Mouse (Mus musculus): ENCODE data around the gene Camk1d.

Camk1d gene

GRCm38 (mm10) chr2:5661946-5662345, 52.4 kb downstream of the Camk1d start:
- DNase-seq (ENCODE audit: low read depth, low spot score): no peak

DNA sequence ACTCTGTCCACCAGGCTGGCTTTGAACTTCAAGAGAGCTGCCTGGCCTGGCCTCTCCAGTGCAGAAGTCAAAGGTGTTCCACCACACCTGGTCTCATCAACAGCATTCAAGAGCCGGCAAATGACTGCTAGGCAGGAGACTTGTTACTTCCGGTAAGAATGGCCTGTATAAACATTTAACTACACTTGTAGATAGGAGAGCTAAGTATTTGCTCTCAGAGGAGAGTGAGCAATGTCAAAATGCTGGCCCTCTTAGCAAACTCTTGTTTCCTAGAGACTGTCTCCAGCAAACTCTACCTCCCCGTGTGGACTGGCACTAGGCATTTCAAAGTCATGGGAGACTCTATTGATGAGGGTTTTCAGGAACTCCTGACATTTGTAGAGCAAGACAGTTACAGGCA, 56.3 kb downstream of the Camk1d start:
- DNase-seq (ENCODE audit: low read depth, low spot score): no peak

DNA sequence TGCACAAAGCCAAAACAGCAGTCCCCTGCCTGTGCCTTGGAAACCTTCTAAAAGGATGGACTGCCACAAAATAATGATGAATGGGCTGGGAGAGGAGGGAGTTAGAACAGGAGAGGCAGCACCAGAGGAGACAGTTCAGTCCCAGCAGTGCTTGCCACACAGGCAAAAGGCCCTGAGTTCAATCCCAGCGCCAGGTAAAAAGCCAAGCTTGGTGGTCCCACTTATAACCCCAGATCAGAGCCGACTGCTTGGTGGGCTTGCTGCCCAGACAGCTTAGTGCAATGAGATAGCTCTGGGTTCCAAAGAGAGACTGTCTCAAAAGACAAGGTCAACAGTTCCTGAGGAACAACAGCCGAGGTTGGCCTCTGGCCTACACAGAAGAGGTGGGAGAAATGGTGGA, 58.0 kb downstream of the Camk1d start:
- DNase-seq (ENCODE audit: low read depth, low spot score): no peak

GRCm38 (mm10) chr2:5652071-5652470, 62.2 kb downstream of the Camk1d start:
- DNase-seq (ENCODE audit: low read depth, low spot score): no peak

GRCm38 (mm10) chr2:5651285-5651870, 62.9 kb downstream of the Camk1d start:
- DNase-seq (ENCODE audit: low read depth, low spot score): no peak

DNA sequence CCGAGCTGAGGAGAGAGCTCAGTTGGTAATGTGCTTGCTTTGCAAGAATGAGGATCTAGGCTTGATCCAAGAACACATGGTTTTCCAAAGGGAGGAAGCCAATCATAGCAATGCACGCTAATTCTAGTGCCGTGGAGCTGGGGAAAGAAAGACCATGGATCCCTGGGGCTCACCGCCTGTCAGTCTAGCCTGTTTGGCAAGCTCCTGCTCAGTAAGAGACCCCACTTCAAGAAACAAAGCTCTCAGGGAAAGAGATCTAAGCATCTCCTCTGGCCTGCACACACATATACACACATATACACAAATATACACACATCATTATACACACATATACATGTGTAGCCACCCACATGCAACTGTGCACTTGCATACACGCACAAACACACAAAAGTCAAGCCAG, 65.1 kb downstream of the Camk1d start:
- DNase-seq (ENCODE audit: low read depth, low spot score): no peak

- DNase-seq (ENCODE audit: low read depth, low spot score): no peak
Measured at GRCm38 (mm10) chr2:5648764-5649163, 65.6 kb downstream of the Camk1d start.

GRCm38 (mm10) chr2:5646322-5646721, 68.0 kb downstream of the Camk1d start:
- no peak for DNase-seq (ENCODE audit: low read depth, low spot score)

DNA sequence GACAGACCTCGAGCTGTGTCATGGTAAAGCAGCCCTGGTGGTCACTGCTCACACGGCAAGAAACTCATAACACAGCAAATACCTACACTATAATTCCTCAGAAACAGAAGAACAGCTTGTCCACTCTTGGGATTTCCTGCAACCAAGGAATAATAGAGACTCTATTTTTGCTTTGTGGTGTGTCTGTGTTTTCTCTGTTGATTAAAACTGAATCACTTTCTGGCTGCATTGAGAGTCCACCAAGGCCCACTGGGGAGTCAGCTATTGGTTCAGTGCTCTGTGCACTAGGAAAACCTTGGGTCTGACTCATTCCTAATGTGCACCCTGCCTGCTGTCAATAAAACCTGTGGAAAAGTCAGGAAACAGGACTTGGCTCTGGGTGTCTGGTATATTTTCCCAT, 68.7 kb downstream of the Camk1d start:
- no peak for DNase-seq (ENCODE audit: low read depth, low spot score)

GRCm38 (mm10) chr2:5643937-5644336, 70.4 kb downstream of the Camk1d start:
- DNase-seq (ENCODE audit: low read depth, low spot score): no peak

- DNase-seq (ENCODE audit: low read depth, low spot score): no peak
Measured at GRCm38 (mm10) chr2:5643226-5643625, 71.1 kb downstream of the Camk1d start.

DNA sequence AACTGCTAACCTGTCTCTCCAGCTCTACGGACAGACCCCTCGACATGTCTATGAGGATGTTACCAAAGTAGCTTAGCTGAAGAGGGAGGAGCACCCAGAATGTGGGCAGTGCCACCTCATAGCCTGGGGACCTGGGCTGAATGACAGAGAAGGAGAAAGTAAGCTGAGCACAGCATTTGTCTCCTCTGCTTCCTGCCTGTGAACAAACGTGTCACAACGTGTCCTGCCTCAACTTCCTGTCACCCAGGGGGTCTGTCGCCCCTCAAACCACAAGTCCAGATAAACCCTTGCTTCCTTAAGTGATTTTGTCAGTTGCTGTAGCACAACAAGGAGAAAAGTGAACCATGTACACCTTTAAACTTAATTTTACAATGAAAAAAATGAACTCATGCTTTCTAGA, 71.7 kb downstream of the Camk1d start:
- no peak for DNase-seq (ENCODE audit: low read depth, low spot score)

- no peak for DNase-seq (ENCODE audit: low read depth, low spot score)
Measured at GRCm38 (mm10) chr2:5641678-5642077, 72.6 kb downstream of the Camk1d start.

GRCm38 (mm10) chr2:5640586-5640985, 73.7 kb downstream of the Camk1d start:
- DNase-seq (ENCODE audit: low read depth, low spot score): no peak

DNA sequence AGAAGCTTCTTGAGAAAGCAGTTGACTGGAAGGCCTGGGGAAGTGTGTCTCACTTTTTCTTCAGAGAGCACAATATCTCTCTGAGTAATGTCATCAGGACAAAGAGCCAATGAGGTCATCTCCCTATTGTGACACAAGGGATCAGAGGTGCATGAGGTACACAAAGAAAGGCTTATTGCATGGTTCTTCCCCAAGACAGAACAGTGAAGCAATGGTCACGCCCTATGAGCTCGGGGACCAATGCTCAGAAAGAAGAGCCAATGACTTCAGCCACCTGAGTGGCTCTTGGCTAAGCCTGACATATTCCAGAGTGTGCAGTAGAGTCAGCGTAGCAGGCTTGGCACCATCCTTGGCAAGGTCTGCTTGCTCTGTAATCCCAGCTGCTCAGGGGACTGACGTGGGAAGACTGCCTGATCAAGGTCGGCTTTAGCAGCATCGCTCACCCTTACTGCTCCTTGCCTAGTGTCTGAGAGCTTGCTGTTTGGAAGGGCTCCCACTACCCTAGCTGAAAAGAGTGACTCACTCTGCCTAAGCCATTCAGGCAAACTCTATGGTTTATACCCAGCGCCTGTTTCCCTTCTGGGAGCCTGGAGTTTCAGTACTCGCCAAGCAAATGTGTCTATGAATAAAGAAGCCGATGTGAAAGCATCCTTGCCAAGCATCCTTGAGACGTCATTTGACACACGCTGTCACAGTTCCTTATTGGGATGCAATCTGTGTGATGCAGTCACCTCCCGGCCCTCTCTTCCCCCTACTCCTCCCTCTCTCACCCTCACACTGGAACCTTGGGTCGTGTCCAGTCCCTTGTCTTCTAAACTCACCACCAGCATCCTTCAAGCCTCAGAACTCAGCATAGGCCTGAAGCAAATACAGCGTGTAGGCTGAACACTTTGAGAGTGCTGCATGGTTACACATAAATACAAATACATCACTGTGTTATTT, 77.2 kb downstream of the Camk1d start:
- no peak for DNase-seq (ENCODE audit: low read depth, low spot score)

DNA sequence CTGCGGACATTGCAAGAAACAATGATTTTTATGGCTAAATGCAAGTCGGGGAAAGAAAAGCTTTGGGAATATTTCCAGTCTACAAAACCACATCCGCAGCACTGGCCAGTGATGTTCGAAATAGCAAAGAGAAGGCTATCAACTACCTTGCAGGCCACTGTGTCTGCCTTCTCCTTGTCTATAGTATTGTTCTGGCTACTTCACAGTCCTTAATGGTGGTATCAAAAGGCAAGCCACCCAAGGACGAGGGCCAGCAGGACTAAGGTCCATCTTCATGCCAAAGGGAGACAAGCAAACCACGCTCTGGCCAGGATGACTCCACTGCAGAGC, 82.0 kb downstream of the Camk1d start:
- no peak for DNase-seq (ENCODE audit: low read depth, low spot score)

GRCm38 (mm10) chr2:5631676-5632354, 82.5 kb downstream of the Camk1d start:
- no peak for DNase-seq (ENCODE audit: low read depth, low spot score)

- DNase-seq (ENCODE audit: low read depth, low spot score): no peak
Measured at GRCm38 (mm10) chr2:5630710-5631109, 83.6 kb downstream of the Camk1d start.

DNA sequence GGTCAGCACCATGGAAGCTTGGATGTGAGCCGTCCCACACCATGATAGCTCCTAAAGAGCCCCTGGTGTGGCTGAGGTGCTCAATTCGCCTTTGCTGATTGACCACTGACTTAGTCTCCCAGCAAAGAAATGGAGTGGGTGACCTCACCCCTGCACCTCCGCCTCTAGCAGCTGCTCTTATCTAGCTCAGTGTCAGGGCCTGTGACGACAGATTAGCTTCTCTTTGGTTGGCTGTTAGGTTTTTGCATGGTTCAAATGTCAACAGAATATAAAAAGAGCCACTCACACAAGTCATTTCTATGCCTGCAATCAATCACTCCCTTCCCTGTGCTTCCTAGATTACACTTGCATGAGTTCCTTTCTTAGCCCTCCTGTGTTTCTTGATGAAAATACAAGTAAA, 89.9 kb downstream of the Camk1d start:
- DNase-seq (ENCODE audit: low read depth, low spot score): no peak

DNA sequence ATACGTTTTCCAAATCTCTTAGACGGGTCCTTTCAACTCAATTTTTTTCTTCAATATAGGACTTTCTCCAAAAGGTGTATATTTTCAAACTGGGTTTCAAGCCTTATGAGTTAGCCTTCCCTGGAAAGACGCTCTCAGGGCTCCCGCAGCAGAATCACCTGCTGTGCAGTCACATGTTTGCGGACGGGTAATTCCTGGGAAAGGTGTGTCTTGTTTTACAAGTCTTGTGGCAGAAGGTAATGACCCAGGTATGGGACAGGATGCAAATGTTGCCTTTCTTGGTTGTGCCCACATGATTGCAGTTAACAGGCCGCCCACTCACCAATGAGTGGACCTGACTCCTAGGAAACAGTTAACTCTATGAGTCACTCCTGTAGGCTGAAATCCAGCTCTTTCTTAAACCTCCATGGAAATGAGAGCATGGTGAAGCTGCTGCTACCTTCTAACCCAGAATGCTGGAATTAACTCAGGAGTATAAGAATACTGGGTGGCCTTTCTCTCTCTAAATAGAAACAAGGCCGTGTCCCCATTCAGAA, 95.9 kb downstream of the Camk1d start:
- DNase-seq (ENCODE audit: low read depth, low spot score): no peak

GRCm38 (mm10) chr2:5614896-5615295, 99.4 kb downstream of the Camk1d start:
- no peak for DNase-seq (ENCODE audit: low read depth, low spot score)

DNA sequence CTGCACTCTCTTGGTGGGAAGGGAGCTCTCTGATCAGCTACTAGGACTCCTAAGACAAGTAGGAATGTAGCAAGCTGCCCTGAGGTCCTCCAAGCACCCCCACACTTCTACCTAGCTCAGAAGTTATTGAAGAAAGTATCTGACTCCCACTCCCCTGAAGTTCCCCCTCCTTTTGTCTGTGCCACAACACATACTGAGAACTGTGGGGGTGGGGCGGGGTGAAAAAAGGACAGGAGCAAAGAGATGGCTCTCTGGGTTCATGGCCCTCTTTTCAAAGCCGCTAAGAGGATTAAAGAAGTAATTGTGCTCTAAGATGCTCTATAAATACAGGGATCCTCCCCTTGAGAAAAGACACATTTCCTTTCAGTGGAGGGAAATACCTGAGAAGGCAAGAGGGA, 100.0 kb downstream of the Camk1d start:
- no peak for DNase-seq (ENCODE audit: low read depth, low spot score)

Measured in embryo, embryonic 11.5 days (tissue).